Mouse (Mus musculus): ENCODE results near the gene Atp8b4.

GRCm38 (mm10) chr2:126495230-126495629 lies 5.2 kb downstream of the Atp8b4 start:
- TF ChIP-seq POLR2A (IDR thresholded peaks at IDR 0.05; ENCODE audit: insufficient read depth, low read length) (no peak), CTCF (IDR thresholded peaks at IDR 0.05; ENCODE audit: low read depth, low read length) (no peak)

All from ES-Bruce4 (cell line).